Mouse (Mus musculus) liver, embryonic 14.5 days (tissue): ENCODE results near the gene Iqschfp.

Experiments used
- CTCF ChIP-seq: IDR thresholded peaks from 2 replicates; pipeline ENCODE4 v1.5.1; 2016; ENCODE audit warnings: antibody characterized with exemption, low read depth, control low read depth
- EP300 ChIP-seq: IDR thresholded peaks from 2 replicates; pipeline ENCODE4 v1.6.1; 2016; ENCODE audit warnings: antibody characterized with exemption, low read depth

GRCm38 (mm10) chr3:68130386-68130785, 238.4 kb downstream of the Iqschfp start:
- TF ChIP-seq EP300 (no peak), CTCF (no peak)
